Mouse (Mus musculus) hindlimb bud, embryonic 11.5 days (tissue): ENCODE data around the gene 4930451I11Rik.
A peak's percentile ranks its signal among the peaks of the same experiment; 100 is the strongest.

Experiments used
- DNase-seq: peaks from one replicate; pipeline ENCODE4 v3.0.0-alpha.2; 2012; ENCODE audit warnings: low read depth, low spot score; ENCODE audit errors: extremely low spot score

Gene 4930451I11Rik

DNA sequence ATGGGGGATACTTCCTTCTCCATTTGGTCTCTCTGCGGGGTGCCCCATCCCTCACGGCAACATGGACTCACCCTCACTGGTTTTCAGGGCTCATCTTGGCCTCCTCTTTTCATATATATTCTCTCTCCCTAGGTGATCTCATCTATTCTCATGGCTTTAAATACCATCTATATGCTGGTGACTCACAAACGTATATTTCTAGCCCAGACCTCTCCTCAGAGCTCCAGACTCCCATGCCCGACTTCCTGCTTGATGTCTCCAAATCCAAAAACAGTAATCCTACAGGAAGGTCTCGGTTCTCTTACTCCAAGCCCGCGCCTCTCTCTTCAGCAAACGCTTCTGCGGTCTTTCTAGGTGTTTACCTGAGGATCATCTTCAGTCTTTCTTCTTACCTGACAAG lies 11.8 kb upstream of the 4930451I11Rik start:
- no peak for DNase-seq

DNA sequence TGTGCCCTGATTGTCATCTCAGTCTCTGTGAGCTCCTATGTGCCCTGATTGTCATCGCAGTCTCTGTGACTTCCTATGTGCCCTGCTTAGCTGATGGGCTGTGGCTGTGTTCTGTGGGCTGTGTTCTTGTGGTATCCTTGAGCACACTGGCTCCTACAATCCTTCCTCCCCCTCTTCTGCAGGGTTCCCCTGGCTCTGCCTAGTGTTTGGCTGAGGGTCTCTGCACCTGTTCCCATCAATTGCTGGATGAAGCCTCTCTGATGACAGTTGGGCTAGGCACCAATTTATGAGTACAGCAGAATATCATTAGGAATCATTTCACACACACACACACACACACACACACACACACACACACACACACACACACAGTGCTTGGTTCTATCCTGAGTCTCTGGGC lies 1.9 kb upstream of the 4930451I11Rik start:
- DNase-seq = no peak

- DNase-seq = peak; percentile 57
Observed at GRCm38 (mm10) chr7:126832036-126832598, 678 bp upstream of the 4930451I11Rik start.

DNA sequence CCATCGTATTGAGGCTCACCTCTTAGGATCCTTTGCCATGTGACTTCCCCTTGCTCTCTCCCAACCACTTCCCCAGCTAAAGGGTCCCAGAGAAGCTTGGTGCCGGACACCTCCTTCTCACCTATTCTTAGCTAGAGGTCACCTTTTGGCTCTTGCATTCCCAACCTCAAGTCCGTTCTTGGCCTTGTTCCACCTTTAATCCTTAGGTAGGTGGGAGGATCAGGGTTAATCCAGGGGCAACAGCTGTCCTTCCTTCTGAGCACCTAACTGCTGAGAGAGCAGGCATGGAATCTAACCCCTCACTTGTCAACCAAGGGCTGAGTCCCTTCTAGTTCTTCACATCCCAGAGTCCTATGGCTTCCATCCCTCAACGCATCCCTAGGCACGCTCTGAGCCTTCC lies 5.5 kb downstream of the 4930451I11Rik start:
- DNase-seq = no peak

DNA sequence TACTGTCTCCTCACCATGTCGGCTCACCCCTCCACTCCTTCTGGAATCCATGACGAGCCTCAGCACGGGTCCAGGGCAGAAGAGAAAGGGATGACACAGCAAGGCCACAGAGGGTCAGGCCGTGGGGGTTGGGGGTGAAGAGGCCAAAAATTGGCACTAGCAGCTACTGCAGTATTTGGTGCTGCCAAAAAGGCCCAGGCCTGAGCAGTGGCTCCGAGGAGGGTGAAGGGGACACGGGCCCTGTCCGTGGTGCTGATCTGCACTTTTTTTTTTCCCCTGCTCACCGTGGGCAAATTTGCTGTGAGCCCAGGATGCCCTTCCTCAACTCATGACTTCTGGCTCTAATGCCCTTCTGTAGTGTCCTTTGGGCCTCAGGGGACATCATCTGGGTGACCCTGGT lies 6.0 kb downstream of the 4930451I11Rik start:
- no peak for DNase-seq

- no peak for DNase-seq
Observed at GRCm38 (mm10) chr7:126823940-126824339, 7.5 kb downstream of the 4930451I11Rik start.

- DNase-seq = no peak
Observed at GRCm38 (mm10) chr7:126823202-126823711, 8.2 kb downstream of the 4930451I11Rik start.

DNA sequence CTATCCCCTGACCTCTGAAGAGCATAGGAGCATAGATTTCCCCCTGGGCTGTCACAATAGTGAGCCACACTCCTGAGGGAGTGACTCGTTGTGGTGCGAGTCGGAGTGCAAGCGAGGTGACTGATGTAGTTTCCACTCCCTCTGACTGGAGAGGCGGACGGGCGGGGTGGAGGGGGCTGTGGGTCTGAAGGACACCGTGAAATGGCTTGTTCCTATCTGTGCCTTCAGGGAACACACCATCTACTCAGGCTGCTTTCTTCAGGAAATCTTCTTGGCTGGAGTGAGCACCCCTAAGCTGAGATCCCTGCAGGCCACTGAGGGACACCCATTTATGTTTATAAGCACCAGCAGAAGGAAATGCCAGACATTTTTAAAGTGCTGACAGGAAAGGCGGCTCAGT lies 8.7 kb downstream of the 4930451I11Rik start:
- DNase-seq = no peak

DNA sequence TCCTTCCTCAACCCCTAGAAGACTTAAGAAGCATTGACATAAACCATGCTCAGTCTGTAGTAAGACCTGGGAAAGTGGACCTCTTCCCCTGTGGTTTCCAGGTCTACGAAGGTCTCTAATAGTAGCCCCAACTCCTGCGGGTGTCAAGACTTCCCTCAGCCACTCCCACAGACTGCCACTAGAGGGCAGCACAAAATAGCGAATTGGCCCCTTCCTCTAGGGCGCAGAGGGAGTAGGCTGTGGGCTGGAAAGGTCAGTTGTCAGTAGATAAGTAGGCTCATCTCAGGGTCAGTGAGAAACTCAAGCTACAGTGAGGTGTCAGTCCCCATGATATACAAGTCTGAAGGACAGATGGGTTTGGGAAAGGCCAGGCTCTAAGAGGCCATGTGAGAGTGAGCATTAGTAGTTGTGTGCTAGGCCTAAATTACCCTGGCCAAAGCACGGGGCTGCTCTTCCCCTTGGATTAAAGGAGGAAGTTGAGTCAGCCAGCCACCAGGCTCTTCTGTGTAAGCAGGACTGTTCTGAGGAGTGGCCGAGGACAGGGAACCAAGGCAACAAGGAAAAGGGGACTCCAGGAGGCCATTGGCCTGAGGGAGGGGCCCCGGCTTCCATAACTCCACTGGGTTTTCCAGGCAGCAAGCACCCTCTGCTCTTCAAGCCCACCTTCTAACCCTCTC lies 9.5 kb downstream of the 4930451I11Rik start:
- DNase-seq = peak; percentile 61

DNA sequence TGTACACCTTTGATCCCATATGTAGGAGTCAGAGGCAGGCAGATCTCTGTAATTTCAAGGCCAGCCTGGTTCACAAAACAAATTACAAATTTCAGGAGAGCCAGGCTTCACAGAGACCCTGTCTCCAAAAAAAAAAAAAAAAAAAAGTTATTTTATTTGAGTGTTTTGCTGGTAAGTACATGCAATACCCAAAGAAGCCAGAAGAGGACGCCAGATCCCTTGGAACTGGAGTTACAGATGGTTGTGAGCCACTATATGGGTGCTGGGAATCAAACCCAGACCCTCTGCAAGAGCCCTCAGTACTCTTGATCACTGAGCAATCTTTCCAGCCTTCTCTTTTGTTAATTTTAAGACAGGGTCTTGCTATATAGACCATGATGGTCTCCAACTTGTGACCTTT lies 12.6 kb downstream of the 4930451I11Rik start:
- DNase-seq = no peak

DNA sequence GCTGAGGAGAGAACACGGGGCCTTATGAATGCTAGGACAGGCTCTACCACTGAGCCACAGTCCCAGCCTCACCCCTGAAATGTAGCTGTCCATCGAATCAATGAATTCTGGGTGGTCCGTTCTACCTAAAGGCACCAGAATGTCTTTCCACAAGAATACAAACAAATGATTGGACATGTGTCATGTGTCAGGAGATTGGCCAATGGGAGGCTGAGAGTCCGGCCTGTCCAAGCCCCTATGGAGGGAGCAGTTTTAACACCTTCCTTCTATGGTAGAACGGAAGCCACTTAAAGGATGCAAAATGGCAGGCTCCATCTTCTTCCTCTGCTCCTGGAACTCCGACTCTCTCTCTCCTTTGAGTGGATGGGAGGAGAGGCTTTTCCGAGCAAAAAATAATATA lies 13.8 kb downstream of the 4930451I11Rik start:
- no peak for DNase-seq

DNA sequence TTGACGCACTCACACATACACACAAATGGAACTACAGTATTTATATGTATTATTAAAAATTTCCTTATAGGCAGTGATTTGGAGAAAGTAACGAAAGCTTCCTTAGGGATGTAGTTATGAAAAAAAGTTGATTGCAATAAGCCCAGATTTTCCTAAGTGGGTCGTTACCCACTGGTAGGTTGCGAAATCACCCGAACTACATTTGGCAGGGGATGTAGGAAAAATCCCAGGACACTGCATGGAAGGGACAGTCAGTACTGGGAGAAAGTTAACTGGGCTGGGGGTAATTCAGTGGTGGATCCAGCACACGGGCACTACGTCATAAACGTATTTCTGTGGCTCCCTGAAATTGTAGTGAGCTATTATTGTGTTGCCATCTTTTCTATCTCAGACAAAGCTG lies 14.9 kb downstream of the 4930451I11Rik start:
- no peak for DNase-seq

GRCm38 (mm10) chr7:126815726-126816222 lies 15.7 kb downstream of the 4930451I11Rik start:
- DNase-seq = no peak

- no peak for DNase-seq
Observed at GRCm38 (mm10) chr7:126809723-126810369, 21.6 kb downstream of the 4930451I11Rik start.

GRCm38 (mm10) chr7:126808703-126809455 lies 22.6 kb downstream of the 4930451I11Rik start:
- peak; percentile 61 for DNase-seq

DNA sequence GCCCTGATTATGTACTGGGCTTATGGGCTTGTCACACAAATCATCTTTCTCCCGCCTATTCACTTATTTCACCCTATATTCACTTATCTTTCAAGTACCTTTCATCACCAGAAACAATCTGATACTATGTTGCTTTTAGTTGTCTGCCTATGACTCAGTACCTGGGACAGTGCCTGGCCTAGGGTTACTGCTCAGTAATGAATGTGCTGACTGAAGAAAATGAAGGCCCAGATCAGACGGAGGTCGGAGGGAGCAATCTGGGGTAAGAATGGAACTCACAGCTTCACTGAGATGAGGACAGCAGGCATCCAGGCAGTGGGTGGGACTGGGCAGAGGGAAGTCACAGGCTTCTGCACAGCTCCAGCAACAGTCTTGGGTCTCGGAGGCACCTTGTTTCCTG lies 24.0 kb downstream of the 4930451I11Rik start:
- no peak for DNase-seq

GRCm38 (mm10) chr7:126806956-126807355 lies 24.5 kb downstream of the 4930451I11Rik start:
- no peak for DNase-seq

GRCm38 (mm10) chr7:126803751-126804150 lies 27.7 kb downstream of the 4930451I11Rik start:
- no peak for DNase-seq

GRCm38 (mm10) chr7:126803181-126803580 lies 28.3 kb downstream of the 4930451I11Rik start:
- DNase-seq = no peak

- DNase-seq = no peak
Observed at GRCm38 (mm10) chr7:126802134-126802889, 29.1 kb downstream of the 4930451I11Rik start.

- DNase-seq = no peak
Observed at GRCm38 (mm10) chr7:126801057-126801422, 30.4 kb downstream of the 4930451I11Rik start.
